Mouse (Mus musculus) stomach, embryonic 14.5 days (tissue): ENCODE measurements around the gene Topors. TPM values are rescaled to one million over a fixed set of nuclear protein-coding genes. Genes with fewer than 3 reads are reported as not detected.

ENCODE experiments used
- ATAC-seq: fragments of 200-750 bp; cut with Nextera tagmentation; 2 replicates; pipeline ENCODE4 v1.8.0; 2017; ENCODE audit warnings: low read depth, moderate TSS enrichment; ENCODE audit not compliant: insufficient number of reproducible peaks, insufficient read depth, low FRiP score
- H3K27ac ChIP-seq: fragments of 300-500 bp; sonication (generic); 2 replicates; pipeline ENCODE4 v1.5.1; 2014; ENCODE audit warnings: mild to moderate bottlenecking, low read length, moderate library complexity, mixed read lengths
- H3K27me3 ChIP-seq: fragments of 300-500 bp; sonication (generic); 2 replicates; pipeline ENCODE4 v1.6.1; 2014; ENCODE audit warnings: low read length, control low read depth, mixed read lengths; ENCODE audit not compliant: control insufficient read depth, insufficient read depth
- H3K36me3 ChIP-seq: fragments of 300-500 bp; sonication (generic); 2 replicates; pipeline ENCODE4 v1.6.1; 2014; ENCODE audit warnings: mild to moderate bottlenecking, control low read depth, low read length, moderate library complexity, mixed read lengths; ENCODE audit not compliant: control insufficient read depth, insufficient read depth
- H3K4me1 ChIP-seq: fragments of 300-500 bp; sonication (generic); 2 replicates; pipeline ENCODE4 v1.6.1; 2014; ENCODE audit warnings: low read length, control low read depth, mixed read lengths; ENCODE audit not compliant: control insufficient read depth, insufficient read depth
- H3K4me2 ChIP-seq: fragments of 300-500 bp; sonication (generic); replicated peaks from 2 replicates; pipeline ENCODE4 v1.6.1; 2014; ENCODE audit warnings: low read depth, low read length, control low read depth
- H3K4me3 ChIP-seq: fragments of 300-500 bp; sonication (generic); 2 replicates; pipeline ENCODE4 v1.5.1; 2014; ENCODE audit warnings: low read depth, low read length, control low read depth
- H3K9ac ChIP-seq: fragments of 300-500 bp; sonication (generic); replicated peaks from 2 replicates; pipeline ENCODE4 v1.6.1; 2014; ENCODE audit warnings: low read depth, mild to moderate bottlenecking, control low read depth, low read length, moderate library complexity, mixed read lengths
- H3K9me3 ChIP-seq: fragments of 300-500 bp; sonication (generic); 2 replicates; pipeline ENCODE4 v1.6.1; 2016; ENCODE audit warnings: low read depth, low read length, control low read depth; ENCODE audit not compliant: control insufficient read depth
- WGBS: fragments of 180-500 bp; shearing (Covaris S2); extraction: QIAGEN DNeasy Blood & Tissue Kit; methylation state at CpG from one replicate; pipeline ENCODE4 v1.1.7; 2014; 5-methylcytosine and 5-hydroxymethylcytosine counted together
- polyA plus RNA-seq: library from polyadenylated mRNA; unstranded; fragments of >200 nt; fragmentation: Nextera tagmentation; extraction: Ambion mirVana; gene quantifications from 2 replicates; pipeline ENCODE4 v1.2.1, GENCODE M21; 2014

The Topors gene
- polyA plus RNA-seq, 1 experiment from 2014 or later: 40.6 TPM

- H3K9me3 ChIP-seq: no peaks in the 10 kb centered on the region
- peak; percentile 82 for ATAC-seq
- under 1% methylated on average over 49 of the region's 50 CpGs for WGBS
These were observed 1.3 kb downstream of the Topors start for GRCm38 (mm10) chr4:40268204-40268813.

GRCm38 (mm10) chr4:40267681-40268080, 2.0 kb downstream of the Topors start:
- Histone ChIP-seq H3K4me3 (peak overlapping the region; percentile 88), H3K27ac (peak overlapping the region; percentile 69), H3K9ac (peak overlapping the region; percentile 84; the same call in 1 of the 2 replicates), H3K9me3 (no peaks in the 10 kb centered on the region), H3K36me3 (peaks cover 43% of the 10 kb centered on the region), H3K4me1 (peaks cover 14% of the 10 kb centered on the region), H3K27me3 (no peaks in the 10 kb centered on the region), H3K4me2 (peak overlapping the region; percentile 91)
- WGBS: 66% methylated on average over 7 of the region's 7 CpGs
- no peak for ATAC-seq

More at GRCm38 (mm10) chr4:40268204-40268813, 1.3 kb downstream of the Topors start:
- Histone ChIP-seq H3K4me3 (peak overlapping the region; percentile 88), H3K27ac (peak overlapping the region; percentile 98), H3K4me1 (peaks cover 14% of the 10 kb centered on the region), H3K4me2 (peak overlapping the region; percentile 91), H3K36me3 (peaks cover 40% of the 10 kb centered on the region), H3K27me3 (no peaks in the 10 kb centered on the region), H3K9ac (peak overlapping the region; percentile 84)

GRCm38 (mm10) chr4:40264321-40264720, 5.3 kb downstream of the Topors start:
- WGBS: 52% methylated on average over 1 of the region's 1 CpGs
- H3K4me3 ChIP-seq: no peak overlapping the region
- H3K4me1 ChIP-seq: peaks cover 14% of the 10 kb centered on the region
- no peak overlapping the region for H3K4me2 ChIP-seq
- H3K9me3 ChIP-seq: no peaks in the 10 kb centered on the region
- ATAC-seq: no peak
- no peak overlapping the region for H3K27ac ChIP-seq
- no peak overlapping the region for H3K9ac ChIP-seq
- H3K36me3 ChIP-seq: peaks cover 68% of the 10 kb centered on the region
- H3K27me3 ChIP-seq: no peaks in the 10 kb centered on the region

- ATAC-seq: no peak
- no peaks in the 10 kb centered on the region for H3K27me3 ChIP-seq
- no peaks in the 10 kb centered on the region for H3K4me1 ChIP-seq
- 85% methylated on average over 8 of the region's 8 CpGs for WGBS
- H3K36me3 ChIP-seq: peaks cover 6% of the 10 kb centered on the region
- no peak overlapping the region for H3K27ac ChIP-seq
- no peaks in the 10 kb centered on the region for H3K9me3 ChIP-seq
- no peak overlapping the region for H3K4me2 ChIP-seq
- no peak overlapping the region for H3K4me3 ChIP-seq
- H3K9ac ChIP-seq: no peak overlapping the region
These were observed 15.1 kb downstream of the Topors start for GRCm38 (mm10) chr4:40254385-40255103.

- Histone ChIP-seq H3K4me2 (no peak overlapping the region), H3K9me3 (no peaks in the 10 kb centered on the region)
- WGBS: 71% methylated on average over 2 of the region's 2 CpGs
These were observed 15.9 kb downstream of the Topors start for GRCm38 (mm10) chr4:40253766-40254165.

GRCm38 (mm10) chr4:40250984-40251383, 18.7 kb downstream of the Topors start:
- no peak for ATAC-seq
- Histone ChIP-seq H3K4me2 (no peak overlapping the region), H3K36me3 (no peaks in the 10 kb centered on the region), H3K27me3 (no peaks in the 10 kb centered on the region), H3K27ac (no peak overlapping the region), H3K4me3 (no peak overlapping the region), H3K9ac (no peak overlapping the region), H3K9me3 (no peaks in the 10 kb centered on the region), H3K4me1 (no peaks in the 10 kb centered on the region)
- WGBS: 84% methylated on average over 5 of the region's 5 CpGs

More at GRCm38 (mm10) chr4:40253766-40254165, 15.9 kb downstream of the Topors start:
- H3K9ac ChIP-seq: no peak overlapping the region
- no peaks in the 10 kb centered on the region for H3K27me3 ChIP-seq
- H3K36me3 ChIP-seq: no peaks in the 10 kb centered on the region; the same call in 1 of the 2 replicates
- no peak overlapping the region for H3K27ac ChIP-seq
- H3K4me3 ChIP-seq: no peak overlapping the region
- no peaks in the 10 kb centered on the region for H3K4me1 ChIP-seq
- no peak for ATAC-seq

- H3K4me1 ChIP-seq: no peaks in the 10 kb centered on the region
- no peak overlapping the region for H3K4me2 ChIP-seq
- no peak overlapping the region for H3K27ac ChIP-seq
- 83% methylated on average over 8 of the region's 8 CpGs for WGBS
- H3K4me3 ChIP-seq: no peak overlapping the region
- H3K36me3 ChIP-seq: no peaks in the 10 kb centered on the region
- no peak overlapping the region for H3K9ac ChIP-seq
- H3K27me3 ChIP-seq: no peaks in the 10 kb centered on the region
- no peaks in the 10 kb centered on the region for H3K9me3 ChIP-seq
- no peak for ATAC-seq
These were observed 25.6 kb downstream of the Topors start for GRCm38 (mm10) chr4:40244035-40244434.

- H3K9me3 ChIP-seq: no peaks in the 10 kb centered on the region
- H3K27ac ChIP-seq: no peak overlapping the region
- no peak overlapping the region for H3K4me2 ChIP-seq
- H3K4me3 ChIP-seq: no peak overlapping the region
- ATAC-seq: no peak
- H3K4me1 ChIP-seq: no peaks in the 10 kb centered on the region
- no peaks in the 10 kb centered on the region for H3K36me3 ChIP-seq
- 89% methylated on average over 4 of the region's 4 CpGs for WGBS
- H3K9ac ChIP-seq: no peak overlapping the region
- H3K27me3 ChIP-seq: no peaks in the 10 kb centered on the region
These were observed 26.6 kb downstream of the Topors start for GRCm38 (mm10) chr4:40243006-40243405.
